Mouse (Mus musculus) retina, postnatal 1 day (tissue): ENCODE data around the gene Daam1.
A peak's percentile ranks its signal among the peaks of the same experiment; 100 is the strongest.
"Not testable (repeated sequence)": the region's sequence is repeated elsewhere in the genome, so short reads cannot be mapped to it uniquely, and the experiment has no call there.

Experiments
- DNase-seq: peaks from one replicate; pipeline ENCODE4 v3.0.0-alpha.2; 2012

Daam1 gene

GRCm38 (mm10) chr12:71835966-71836668 is 5.2 kb downstream of the Daam1 start:
- no peak for DNase-seq

GRCm38 (mm10) chr12:71836776-71837175 is 5.9 kb downstream of the Daam1 start:
- DNase-seq: no peak

GRCm38 (mm10) chr12:71837576-71837975 is 6.7 kb downstream of the Daam1 start:
- no peak for DNase-seq

GRCm38 (mm10) chr12:71838230-71838629 is 7.4 kb downstream of the Daam1 start:
- no peak for DNase-seq

GRCm38 (mm10) chr12:71839653-71840052 is 8.8 kb downstream of the Daam1 start:
- no peak for DNase-seq

- no peak for DNase-seq
Observed at GRCm38 (mm10) chr12:71840430-71841186, 9.7 kb downstream of the Daam1 start.

GRCm38 (mm10) chr12:71842006-71842405 is 11.1 kb downstream of the Daam1 start:
- DNase-seq: peak; percentile 60

GRCm38 (mm10) chr12:71842588-71842987 is 11.7 kb downstream of the Daam1 start:
- no peak for DNase-seq

DNA sequence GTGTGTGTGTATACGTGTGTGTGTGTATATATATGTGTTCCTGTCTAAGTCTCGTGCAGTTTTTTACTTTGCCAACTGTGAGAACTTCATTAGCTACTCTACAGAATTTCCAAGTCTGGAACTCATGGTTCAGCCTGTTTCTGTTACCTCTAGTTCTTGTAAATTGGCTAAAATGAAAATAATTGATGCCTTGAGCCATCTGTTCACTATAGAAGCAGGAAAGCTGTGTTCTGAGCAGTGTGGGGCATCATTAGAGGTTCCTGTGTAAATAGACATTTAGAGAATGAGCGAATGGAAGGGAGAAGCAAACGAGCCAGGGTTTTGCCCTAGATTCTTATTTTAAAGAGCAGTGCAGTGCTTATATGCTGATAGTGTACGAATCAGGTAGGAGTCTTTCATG is 14.6 kb downstream of the Daam1 start:
- DNase-seq: no peak

DNA sequence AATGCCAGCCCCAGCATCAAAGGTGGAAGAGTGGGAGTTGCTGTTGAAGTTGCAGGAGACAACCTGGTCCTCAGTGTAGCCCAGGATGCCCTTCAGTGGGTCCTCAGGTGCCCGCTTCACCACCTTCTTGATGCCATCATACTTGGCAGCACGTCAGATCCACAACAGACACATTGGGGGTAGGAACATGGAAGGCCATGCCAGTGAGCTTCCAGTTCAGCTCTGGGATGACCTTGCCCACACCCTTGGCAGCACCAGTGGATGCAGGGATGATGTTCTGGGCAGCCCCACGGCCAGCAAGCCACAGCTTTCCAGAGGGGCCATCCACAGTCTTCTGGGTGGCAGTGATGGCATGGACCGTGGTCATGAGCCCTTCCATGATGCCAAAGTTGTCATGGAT is 15.5 kb downstream of the Daam1 start:
- DNase-seq: not testable (repeated sequence)

DNA sequence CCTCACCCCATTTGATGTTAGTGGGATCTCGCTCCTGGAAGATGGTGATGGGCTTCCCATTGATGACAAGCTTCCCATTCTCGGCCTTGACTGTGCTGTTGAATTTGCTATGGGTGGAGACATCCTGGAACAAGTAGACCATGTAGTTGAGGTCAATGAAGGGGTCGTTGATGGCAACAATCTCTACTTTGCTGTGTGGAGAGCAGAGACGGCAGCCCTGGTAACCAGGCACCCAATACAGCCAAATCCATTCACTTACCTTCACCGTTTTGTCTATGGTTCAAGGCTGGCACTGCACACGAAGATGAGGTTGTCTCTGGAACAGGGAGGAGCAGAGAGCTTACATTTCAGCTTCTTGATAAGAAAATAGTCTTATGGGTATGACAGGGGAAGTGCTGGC is 16.1 kb downstream of the Daam1 start:
- DNase-seq: not testable (repeated sequence)

GRCm38 (mm10) chr12:71847617-71848016 is 16.7 kb downstream of the Daam1 start:
- no peak for DNase-seq

DNA sequence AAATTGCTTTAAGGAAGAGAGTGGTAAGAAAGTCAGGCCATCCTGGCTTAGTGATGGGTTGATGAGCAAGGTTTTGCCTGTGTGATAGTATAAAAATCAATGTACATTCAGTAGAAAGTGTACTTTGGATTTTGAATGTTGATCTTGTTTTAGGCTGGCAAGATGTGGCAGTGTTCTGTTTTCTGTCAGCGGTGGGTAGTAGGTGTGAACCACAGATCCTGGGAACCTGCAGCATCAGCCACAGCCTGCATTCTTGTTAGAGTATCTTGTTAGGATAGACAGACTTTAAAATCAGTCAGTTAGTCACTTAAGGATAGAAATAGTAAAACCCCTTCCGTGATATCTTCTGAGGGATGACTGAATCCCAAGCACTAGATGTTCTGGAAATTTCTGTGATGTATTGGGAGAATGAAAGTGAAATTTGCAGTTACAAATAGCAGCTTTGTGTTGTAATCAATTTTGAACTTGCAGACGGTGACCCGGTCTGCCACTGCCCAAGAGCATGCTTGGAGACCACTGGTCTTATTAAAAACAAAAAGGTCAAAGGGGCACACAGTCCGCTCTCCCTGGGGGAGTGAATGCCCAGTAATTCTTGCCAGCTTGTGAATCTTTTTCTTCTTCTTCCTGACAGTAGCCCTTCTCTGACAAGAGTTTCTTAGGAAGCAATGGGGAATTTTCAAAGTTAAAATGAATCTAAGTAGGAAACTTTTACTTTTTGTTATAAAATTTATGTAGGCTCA is 17.3 kb downstream of the Daam1 start:
- DNase-seq: no peak

DNA sequence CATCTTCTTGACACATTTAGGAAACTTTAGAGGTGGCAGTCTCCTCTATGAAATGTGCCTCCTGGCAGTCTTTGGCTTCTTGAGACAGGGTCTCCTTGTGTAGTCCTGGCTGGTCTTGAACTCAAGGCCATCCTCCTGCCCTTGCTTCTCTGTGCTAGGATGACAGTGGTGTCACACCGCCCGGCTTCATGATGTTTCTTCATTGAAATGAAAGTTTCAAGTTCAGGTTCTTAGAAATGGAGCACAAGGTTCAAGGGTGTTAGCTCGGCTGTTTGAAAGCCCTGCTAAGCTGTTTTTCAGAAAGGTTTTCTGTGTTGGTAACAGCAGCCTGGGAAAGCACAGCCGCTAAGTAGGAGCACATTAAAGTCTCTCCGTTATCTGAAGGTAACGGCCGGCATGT is 18.2 kb downstream of the Daam1 start:
- DNase-seq: no peak

GRCm38 (mm10) chr12:71850135-71850534 is 19.3 kb downstream of the Daam1 start:
- no peak for DNase-seq

DNA sequence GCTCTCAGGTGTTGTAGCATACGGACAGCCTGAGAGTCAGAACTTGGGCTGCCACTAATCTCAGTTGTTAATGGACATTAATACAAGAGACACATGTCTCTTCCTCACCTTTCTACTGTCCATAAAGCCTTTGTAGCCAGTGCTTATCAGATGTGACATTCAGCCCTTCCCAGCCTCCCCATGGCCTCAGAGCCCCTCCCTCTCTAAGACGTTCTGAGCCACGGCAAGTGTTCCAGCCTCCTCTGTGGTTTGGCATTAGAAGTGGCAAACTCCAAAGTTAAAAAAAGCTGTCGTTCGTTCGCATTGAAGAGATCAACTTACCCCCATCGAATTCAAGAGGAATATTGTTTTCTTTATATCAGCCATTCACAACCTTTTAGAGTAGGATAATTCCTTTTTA is 21.8 kb downstream of the Daam1 start:
- DNase-seq: no peak

GRCm38 (mm10) chr12:71853694-71854093 is 22.8 kb downstream of the Daam1 start:
- DNase-seq: no peak

DNA sequence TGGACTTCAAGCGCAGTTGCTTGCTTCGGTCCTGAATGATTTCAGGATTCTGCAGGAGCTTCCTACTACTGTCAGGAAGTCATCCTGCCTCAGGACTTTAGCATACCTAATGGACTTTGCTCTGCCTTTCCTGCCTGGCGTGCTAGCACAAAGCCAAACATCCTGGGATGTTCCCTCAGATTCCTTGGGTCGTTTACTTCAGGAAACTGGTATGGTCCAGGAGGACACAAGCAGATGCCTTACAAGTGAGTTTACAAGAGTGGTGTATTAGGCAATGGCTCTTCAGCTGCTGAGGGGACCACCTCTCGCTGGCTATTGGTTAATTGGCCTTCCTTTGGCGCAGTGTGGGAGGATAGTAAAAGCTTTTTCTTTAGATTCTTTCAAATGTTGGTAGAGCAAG is 23.3 kb downstream of the Daam1 start:
- no peak for DNase-seq

GRCm38 (mm10) chr12:71855730-71856479 is 25.0 kb downstream of the Daam1 start:
- DNase-seq: peak; percentile 80

GRCm38 (mm10) chr12:71856480-71856754 is 25.5 kb downstream of the Daam1 start:
- no peak for DNase-seq

GRCm38 (mm10) chr12:71859096-71859495 is 28.2 kb downstream of the Daam1 start:
- DNase-seq: no peak

GRCm38 (mm10) chr12:71863846-71864543 is 33.1 kb downstream of the Daam1 start:
- no peak for DNase-seq

DNA sequence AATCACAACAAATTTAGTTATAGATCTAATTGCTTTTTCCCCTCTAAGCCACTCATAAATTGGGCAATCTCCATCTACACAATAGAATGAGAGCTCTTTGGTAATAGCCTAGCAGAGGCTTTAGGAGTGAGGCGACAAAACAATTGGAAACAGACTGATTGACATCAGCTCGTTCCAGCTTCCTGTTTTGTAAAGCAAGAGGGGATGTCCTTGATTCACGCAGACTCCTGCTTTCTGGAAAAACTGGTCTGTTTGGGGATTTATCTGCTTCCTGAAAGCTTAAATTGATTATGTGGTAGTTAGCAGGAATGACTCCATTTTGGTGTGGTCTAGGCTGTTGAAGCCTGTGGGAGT is 33.6 kb downstream of the Daam1 start:
- no peak for DNase-seq
